Mouse (Mus musculus): ENCODE data around the gene Dbndd2.

Gene Dbndd2

DNA sequence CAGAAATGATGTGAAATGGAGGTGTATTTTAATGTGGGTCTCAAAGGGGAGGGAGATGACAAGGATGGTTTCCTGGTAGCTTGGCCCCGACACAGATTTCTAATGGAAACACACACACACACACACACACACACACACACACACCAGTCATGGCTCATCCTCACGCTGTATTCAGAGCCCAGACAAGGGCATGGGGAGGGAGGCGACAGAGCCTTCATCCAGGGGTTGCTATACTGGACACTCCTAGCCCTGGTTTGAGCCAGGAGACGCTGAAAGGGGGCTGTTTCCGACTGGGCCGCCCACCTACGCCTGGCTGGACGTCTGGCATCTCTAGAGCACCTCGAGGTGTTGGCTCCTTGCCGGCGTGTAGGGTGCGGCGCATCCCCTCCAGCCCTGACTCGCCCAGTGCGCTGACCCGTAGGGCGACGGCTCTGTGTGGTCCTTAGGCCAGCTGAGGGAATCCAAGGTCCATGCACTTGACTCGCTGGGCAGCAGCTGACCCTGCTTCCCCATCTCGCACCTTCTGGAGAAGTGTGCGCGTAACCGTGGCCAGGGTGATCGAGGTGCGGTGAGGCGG lies at the start of gene Dbndd2:
Gene Dbndd2, plus strand, starts transcription at position 426 of the 577 bp plus-strand sequence.
- peak; percentile 64 to 75 for DNase-seq

DNA sequence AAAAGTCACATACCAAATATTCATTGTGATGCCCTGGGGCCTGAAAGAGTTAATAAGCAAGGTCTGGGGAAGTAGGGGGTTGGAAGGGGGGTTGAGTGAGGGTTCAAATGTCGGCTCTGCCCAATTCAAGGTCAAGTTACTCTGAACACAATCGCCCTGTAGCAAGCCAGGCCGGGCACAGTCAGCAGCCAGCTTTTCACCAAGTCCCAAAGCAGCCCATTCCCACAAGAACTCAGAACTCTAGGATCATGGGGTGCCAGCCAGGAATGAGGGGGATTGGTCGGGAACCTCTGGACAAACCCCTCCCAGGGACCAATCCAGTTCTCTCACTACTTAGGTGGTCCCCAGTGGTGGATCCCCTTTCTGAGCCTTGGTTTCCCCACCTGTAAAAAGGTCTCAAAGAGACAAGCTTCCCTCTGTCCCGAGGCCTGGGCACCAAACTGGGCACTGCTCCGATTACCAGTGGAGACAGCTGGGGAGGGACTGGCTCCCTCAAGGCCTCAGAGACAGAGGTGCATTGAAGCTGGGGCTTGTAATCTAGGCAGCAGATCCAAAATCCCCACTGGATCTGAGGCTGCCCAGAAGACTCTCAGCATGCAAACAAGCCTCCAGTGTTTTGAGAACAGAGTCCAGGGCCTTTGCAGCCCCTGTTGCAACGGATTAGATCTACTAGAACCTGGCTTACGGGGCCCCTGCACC lies 49.5 kb upstream of the Dbndd2 start:
- no peak for DNase-seq

DNA sequence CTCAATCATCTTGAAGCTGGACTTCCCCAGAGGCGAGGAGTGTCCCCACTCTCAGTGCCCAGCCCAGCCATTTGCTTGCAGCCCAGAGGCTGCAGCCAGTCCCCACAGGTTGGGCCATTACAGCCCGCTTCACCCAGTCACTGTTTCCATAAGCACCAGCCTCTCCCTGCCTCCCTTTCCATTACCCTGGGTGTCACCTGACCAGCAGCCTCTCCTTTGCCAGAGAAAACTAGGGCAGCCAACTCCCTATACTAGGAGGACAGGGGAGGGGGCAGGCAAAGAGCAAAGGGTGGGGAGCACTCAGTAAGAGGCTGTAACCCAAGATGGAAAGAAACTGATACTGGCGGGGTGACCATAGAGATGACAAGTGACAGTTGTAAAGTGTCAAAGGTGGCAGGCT lies 48.9 kb upstream of the Dbndd2 start:
- DNase-seq, result peak; percentile 75 to 81

DNA sequence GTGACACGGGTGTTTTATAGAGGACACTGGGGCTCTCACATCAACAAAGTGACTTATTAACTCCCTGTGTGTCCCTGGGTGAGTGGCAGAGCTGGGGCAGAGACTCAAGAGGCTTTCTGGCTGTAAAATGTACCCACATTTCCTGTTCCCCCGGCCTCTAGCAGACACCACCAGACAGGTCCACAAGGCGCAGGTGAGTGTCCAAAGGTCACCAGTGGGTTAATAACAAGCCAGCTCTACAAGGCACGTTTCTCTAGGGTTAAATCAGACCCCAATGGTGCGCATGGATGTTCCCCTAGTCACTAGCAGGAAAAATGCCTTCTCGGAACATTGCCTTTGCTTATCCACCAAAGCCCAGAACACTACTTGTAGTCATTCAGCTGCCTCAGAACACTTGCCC lies 48.2 kb upstream of the Dbndd2 start:
- no peak for DNase-seq

DNA sequence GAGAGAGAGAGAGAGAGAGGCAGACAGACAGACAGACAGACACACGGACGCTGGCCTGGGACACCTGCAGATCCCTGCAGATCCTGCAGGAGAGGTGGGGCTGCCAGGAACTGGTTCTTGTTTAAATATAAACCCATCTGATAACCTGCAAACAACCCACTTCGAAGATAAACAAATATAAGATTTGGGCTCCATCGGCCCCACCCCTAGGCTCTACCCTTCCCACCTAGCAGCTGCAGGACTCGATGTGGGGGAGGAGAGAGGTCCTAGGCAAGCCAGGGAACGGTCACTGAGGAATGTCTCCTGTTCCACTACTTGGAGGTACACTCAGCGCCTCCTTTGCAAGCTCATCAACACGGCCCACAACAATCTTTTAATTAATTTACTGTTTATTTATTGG lies 47.6 kb upstream of the Dbndd2 start:
- DNase-seq, result no peak

DNA sequence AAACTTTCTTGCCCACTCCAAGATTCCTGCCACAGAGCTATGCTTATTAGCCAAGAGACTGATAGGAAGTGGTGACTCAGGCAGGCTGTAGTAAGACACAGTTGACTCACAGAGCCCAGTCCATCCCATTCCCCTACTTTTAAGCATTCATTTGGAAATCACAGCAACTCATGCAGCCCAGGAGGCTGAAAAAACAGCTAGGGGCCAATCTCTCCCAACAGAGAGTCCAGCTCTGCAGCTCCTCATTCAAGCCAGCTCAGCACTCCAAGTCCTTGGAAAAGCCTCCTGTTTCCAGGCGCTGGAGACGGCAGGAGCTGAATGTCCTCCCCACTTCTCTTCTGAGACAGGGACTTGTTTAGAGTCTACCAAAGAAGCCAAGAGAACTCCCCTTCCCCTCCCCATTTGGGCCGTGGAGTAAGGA lies 46.9 kb upstream of the Dbndd2 start:
- DNase-seq, result no peak

DNA sequence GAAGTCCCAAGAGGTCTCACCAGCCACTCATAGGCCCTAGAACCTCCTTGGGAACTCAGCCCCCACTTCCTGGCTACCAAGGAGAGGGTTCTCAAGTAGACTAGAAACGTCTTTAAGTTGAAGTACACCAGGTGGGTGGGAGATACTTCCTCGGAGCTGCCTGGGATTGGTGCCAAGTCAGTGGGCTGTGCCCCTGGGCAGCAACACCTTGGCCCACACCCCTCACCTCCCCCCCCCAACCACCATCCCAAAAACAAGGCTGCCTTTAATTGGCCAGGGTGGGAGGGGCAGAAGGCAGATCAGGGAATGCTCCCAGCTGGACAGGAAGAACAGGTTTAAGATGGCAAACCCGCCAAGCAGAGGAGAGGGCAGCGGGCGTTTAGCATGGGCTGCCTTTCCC lies 45.6 kb upstream of the Dbndd2 start:
- DNase-seq, result peak; percentile 82 to 86

DNA sequence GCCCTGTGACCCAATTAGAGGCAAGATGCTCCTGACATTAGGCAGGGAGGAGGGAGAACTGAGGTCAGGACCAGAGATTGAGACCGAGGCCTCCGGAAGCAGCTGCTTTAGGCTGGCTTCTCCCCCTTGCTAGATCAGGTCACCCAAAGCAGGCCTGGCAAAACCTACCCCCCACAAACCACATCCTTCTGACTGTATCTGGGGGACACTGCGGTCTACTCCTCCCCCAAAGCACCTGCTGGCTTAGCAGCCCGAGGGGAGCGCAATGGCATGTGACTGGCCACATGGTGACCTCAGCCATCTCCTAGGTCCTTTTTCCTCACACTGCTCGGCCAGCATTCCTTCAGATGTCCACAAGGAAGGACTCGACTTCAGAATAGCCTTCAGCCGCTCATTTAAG lies 44.8 kb upstream of the Dbndd2 start:
- DNase-seq, result peak; percentile 59 to 69

DNA sequence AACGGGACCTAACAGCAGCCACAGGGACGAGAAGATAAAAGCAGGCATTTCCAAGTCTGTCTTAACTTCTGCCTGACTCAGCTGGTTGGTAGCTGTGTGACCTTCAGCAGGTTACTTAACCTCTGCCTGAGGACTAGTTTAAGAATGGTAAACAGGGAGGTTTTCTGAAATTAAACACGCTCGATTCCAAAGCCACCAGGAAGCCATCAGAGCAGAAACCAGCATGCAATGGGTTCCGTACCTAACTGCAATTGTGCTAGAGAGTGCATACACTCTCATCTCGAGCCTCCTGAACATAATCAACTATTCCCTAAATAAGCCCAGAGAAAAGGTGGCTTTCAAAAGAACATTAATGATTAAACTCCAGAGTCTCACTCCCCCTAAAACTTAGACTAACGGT lies 44.2 kb upstream of the Dbndd2 start:
- no peak for DNase-seq

DNA sequence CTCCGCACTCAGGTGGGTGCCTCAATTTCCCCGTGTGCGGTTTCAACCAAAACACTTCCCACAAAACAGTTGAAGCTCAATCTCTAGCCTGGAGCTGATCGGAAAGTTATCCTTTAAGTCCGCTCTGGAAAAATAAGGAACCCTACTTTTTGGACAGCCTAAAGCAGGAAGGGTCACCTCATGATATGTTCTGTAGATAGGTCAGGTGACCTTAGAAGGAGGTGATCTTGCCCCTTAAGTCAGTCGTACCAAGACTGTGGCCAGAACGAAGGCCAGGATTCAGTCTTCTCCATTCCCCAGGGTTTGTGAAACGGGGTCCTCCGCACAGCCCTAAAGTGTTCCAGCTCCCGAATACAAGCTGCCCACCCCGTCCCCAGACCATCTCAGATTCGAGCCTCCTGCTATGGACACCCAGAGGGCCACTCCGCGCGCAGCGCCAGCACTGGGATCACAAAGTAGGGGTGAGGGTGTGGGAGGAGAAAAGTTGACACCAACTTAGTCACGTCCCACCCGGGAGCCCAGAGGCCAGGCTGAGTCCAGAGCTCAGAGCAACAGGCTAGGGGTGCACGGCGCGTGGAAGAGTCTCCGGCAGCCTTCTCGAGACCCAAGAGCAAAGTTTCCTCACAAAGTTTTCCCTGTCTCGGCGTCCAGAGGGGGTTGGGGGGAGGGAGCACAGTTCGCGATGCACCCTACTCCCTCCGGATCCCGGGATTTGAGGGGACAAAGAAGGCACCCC lies 43.4 kb upstream of the Dbndd2 start:
- DNase-seq, result peak; percentile 58 to 74

DNA sequence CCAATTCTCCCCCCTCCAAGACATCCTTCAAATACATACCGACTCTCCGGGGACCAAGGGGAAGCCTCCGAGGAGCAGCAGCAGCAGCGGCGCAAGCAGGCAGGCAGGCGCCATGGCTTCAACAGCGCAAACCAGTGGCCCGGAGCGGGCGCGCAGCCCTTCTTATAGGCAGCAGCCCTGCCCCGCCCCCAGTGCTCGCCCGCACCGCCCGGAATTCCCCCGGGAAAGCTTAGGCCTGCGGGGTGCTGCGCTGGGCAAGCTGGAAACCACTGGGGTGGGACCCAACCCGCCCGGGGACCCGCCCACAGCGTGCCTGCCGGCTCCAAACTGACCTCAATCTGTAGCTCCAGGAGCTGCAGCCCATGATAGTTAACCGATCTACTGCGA lies 42.9 kb upstream of the Dbndd2 start:
- DNase-seq, result peak; percentile 92 to 95

DNA sequence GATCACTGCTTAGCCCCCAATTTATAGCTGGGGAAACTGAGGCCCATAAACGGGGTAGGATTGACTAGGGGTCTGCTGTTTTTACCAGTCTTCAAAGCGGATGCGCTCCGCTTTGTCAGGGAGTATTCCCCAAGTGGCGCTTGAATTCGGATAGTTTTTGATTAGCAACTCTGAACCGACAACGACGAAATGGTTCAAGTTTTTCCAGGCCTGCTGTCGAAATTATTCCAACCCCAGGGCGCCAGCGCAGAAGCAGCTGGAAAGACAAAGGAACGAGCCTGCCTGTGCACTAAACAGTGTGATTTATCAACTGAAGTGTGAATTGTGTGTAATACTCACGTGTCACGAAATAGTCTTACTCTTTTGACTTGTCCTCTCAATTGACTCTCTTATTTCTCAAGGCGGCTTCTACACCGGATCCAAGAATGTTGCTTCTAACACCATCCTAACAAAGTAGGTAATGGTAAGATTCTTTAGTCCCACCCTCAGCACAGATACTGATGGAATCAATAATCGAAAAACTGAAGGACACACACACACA lies 42.4 kb upstream of the Dbndd2 start, which contains the start of gene Sdc4:
Gene Sdc4, minus strand, starts transcription at position 428 of the 541 bp plus-strand sequence.
- peak in 1 of 2 experiments; percentile 41 for DNase-seq

DNA sequence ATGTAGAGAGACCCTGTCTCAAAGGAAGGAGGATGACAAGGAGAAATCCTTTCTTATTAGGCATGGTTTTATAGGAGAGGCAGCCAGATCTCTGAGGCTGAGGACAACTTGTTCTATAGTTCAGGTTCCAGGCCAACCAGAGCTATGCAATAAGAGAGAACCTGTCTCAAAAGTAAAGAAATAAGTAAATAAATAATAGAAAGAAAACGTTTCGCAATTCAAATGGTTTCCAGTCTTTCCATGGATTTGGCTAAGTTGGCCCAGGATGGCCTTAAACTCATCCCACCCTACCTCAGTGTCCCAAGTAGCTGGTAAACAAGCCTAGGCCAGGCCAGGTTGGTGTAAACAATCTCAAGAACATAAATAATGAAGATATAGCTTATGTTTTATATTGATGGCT lies 41.2 kb upstream of the Dbndd2 start:
- no peak for DNase-seq

DNA sequence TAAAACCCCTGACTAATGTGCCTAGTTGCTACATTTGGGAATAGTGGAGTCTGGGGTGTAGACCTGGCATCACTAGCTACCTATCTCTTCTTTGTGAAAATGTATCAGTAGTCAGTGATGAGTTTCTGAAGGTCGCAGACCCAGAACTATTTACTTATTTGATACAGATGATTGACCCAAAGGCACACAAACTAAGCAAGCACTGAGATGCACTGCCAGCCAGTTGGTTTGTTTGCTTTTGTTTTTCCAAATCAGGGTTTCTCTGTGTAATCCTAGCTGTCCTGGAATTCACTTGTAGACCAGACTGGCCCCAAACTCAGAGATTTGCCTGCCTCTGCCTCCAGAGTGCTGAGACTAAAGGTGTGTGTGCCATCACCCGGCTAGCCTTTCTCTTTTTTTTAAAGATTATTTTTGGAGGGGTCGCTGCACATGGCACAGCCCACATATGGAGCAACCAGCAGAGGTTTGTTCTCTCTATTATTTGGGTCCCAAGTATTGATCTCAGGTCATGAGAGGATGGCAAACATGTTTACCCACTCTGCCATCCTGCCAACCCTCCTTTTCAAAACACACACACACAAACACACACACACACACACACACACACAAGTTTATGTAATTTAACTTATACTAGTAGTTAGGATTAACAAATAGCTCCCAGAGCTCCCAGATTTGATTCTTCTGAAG lies 40.4 kb upstream of the Dbndd2 start:
- no peak for DNase-seq

DNA sequence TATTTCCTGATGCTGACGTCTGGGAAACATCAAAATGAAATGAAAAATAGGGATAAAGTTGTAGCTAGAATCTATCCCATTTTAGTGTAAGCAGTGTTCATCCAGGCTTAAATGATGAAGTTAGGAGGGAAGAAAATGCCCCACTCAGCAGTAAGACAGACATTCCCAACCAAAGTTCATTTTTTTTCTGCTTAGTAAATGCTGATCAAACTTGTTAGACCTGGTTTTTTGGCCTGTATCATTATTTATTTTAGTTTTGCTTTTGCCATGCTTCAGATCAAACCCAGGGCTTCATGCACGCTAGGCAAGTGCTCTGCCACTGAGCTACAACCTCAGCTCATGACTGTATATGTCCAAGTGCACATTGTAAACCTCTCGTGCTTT lies 39.8 kb upstream of the Dbndd2 start:
- no peak for DNase-seq

DNA sequence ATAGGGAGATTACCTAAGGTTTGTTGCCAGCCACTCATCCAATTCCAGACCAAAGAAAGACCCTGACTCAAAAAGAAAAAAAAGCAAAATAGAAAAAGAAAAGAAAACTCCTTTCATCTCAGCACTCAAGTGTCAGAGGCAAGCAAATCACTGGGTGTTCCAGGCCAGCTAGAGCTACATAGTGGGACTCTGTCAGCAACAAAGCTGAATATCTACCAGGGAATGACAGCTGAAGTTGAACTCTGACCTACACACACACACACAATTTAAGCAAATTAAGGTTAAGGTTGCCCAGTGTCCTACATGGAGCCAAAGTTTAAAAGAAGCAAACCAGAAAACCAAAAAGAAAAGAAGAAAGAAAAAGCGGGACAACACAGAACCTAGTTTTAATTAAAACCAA lies 37.8 kb upstream of the Dbndd2 start:
- DNase-seq, result no peak

DNA sequence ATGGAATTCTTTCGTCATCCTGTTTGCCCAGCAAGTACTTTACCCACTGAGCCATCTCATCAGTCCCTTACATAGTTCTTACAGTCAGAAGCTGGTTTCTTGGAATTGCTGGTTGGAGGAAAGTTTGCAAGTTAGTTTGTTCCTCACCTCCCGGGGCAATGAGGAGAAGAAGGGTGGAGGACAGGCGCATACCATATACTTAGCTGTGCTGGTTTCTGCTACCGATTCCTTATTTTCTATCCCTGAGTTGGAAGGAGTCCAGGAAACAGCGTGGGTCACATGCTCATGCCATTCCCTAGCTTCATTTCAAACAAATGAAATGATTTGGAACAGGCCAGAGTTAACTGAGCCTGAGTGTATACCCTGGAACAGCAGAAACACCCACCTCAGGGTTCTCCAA lies 37.0 kb upstream of the Dbndd2 start:
- DNase-seq, result no peak

DNA sequence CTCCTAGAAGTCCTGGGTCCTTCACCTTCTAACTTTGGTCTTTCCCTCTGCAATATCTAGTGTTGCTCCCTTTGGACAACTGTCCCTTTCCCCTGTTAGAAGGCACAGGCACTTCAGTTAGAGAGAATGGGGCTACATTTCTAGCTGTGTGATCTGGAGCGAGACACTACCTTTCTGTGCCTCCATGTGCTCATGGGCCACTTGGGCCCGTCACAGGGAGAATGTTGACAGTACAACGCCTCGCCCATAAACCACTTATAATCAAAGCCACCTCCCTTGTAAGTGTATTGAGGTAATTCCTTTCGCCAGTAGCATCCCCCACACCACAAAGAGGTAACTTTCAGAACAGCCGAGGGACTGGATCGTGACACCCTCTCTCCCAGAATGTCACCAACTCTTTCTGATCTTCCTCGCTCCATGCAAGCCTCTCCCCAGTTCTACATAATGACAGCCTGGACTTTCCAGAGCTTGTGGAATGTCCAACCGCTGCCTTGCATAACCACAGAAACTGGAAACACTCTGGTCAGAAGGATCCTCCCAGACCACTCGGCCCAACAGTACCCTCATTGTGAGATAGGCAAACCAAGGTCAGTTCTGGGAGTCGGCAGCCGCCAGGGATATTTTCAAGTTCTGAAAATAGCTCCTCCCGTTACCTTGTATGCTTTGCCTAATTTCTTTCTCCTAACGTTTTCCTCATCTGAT lies 36.4 kb upstream of the Dbndd2 start:
- peak in 1 of 2 experiments; percentile 66 for DNase-seq

DNA sequence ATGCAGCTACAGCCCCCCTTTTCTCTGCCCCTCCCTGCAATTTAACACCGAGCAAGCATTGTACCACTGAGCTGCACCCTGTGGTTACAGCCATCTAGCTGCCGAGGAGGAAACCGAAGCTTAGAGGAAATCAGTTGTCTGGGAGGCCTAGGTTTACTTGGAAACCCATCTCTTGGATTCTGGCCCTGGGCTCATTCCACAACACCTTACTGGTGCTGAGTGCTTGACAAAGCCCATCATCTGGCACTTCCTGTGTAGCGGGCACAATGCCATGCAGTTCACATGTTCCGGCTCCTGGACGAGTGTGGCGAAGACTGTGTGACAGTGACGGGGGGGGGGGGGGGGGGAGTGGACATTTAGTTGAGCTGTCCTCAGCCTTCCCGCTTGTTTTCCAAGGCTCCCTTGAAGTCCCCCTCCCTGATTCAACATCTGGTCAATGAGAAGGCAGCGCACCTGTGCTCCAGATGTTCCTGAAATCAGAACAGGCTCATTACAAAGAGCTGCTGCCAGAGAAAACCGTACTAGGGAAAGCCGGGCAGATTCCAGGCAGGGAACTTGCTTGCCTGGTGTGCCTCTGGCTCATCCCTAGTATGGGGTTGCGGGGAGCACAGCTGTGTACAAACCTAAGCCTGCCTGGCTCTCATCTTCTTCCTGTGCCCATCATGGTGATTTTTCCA lies 33.8 kb upstream of the Dbndd2 start:
- peak in 1 of 2 experiments; percentile 68 for DNase-seq

DNA sequence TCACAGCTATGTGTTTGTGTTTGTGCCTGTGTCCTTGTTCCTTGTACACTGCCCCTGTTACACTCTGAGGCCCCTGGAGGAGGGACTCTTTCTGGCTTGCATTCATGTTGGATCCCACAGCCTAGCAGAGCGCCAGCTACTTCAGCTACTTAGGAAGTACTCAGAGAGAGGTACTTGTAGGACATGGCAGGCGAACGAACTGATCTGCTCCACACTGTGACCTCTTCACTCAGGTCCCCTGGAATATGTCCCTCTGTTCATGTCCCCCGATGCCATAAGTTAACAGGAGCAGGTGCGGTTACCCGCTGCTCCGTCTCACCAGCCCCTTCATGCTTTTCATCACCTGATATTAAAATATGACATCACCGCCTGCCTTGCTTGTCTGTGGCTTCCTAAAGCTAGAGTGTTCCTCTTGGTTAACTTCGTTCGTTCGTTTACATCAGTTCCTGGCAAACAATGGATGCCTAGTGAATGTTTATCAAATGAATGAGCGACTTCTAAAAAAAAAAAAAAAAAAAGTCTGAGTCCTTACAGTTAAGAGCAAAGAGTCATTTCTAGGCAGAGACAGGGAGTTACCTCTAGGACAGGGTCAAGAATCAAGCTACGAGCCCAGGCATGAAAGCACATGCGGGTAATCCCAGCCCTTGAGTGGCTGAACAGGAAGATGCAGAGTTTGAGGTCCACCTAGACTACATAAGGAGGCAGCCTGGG lies 32.7 kb upstream of the Dbndd2 start:
- peak in 1 of 2 experiments; percentile 60 for DNase-seq

DNA sequence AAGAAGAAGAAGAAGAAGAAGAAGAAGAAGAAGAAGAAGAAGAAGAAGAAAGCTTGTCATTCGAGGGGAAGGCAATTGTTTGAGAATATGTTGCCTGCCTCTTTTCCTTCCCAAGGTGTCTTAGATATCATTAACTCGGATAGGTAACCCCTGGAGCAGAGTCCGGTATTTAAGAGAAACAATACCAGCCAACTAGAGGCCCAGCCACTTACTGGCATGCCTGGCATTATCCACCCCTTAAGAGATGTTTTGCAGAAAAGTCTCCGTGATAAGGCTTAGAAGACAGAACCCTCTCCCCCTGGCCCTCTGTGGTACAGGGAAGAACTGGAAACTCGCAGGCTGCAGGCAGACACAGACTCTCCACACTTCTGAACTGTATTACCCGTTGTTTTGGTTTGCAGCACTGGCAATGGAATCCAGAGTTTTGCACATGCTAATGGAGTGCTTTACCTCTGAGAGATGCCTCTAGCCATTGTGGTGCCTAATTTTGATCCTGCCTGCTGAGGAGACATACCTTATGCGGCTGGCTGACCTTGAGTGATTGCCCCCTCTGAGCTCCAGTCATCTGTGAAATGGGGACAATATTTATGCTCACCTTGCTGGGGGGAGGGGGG lies 31.9 kb upstream of the Dbndd2 start:
- no peak for DNase-seq

Measured in lung, adult 18-20 months (tissue).